Mouse (Mus musculus) liver, embryonic 15.5 days (tissue): ENCODE data around the gene Tnrc6b. TPM values are rescaled to one million over a fixed set of nuclear protein-coding genes. Genes with fewer than 3 reads are reported as not detected.

Experiments used
- ATAC-seq: fragments of 200-750 bp; cut with Nextera tagmentation; 2 replicates; pipeline ENCODE4 v1.8.0; 2017; ENCODE audit warnings: moderate number of reproducible peaks, mild to moderate bottlenecking, moderate library complexity; ENCODE audit not compliant: insufficient read depth
- H3K27ac ChIP-seq: fragments of 300-500 bp; sonication (generic); replicated peaks from 2 replicates; pipeline ENCODE4 v1.5.1; 2015; ENCODE audit warnings: mild to moderate bottlenecking, inconsistent platforms
- H3K27me3 ChIP-seq: fragments of 300-500 bp; sonication (generic); 2 replicates; pipeline ENCODE4 v1.6.1; 2015; ENCODE audit warnings: mild to moderate bottlenecking, inconsistent platforms
- H3K36me3 ChIP-seq: fragments of 300-500 bp; sonication (generic); replicated peaks from 2 replicates; pipeline ENCODE4 v1.6.1; 2015; ENCODE audit warnings: moderate library complexity, mild to moderate bottlenecking, inconsistent platforms
- H3K4me1 ChIP-seq: fragments of 300-500 bp; sonication (generic); replicated peaks from 2 replicates; pipeline ENCODE4 v1.6.1; 2015; ENCODE audit warnings: inconsistent platforms
- H3K4me2 ChIP-seq: fragments of 300-500 bp; sonication (generic); 2 replicates; pipeline ENCODE4 v1.6.1; 2015; ENCODE audit warnings: moderate library complexity, mild to moderate bottlenecking, inconsistent platforms
- H3K4me3 ChIP-seq: fragments of 300-500 bp; sonication (generic); replicated peaks from 2 replicates; pipeline ENCODE4 v1.5.1; 2015; ENCODE audit warnings: mild to moderate bottlenecking, inconsistent platforms
- H3K9ac ChIP-seq: fragments of 300-500 bp; sonication (generic); 2 replicates; pipeline ENCODE4 v1.6.1; 2015; ENCODE audit warnings: moderate library complexity, mild to moderate bottlenecking, inconsistent platforms
- H3K9me3 ChIP-seq: fragments of 300-500 bp; sonication (generic); replicated peaks from 2 replicates; pipeline ENCODE4 v1.6.1; 2016; ENCODE audit warnings: inconsistent platforms
- WGBS: fragments of 180-500 bp; shearing (Covaris S2); methylation state at CpG from one replicate; pipeline ENCODE4 v1.1.7; 2015; ENCODE audit warnings: mixed read lengths; ENCODE audit not compliant: insufficient replicate concordance; 5-methylcytosine and 5-hydroxymethylcytosine counted together
- polyA plus RNA-seq: library from polyadenylated mRNA; unstranded; fragments of >200 nt; fragmentation: Nextera tagmentation; extraction: Ambion mirVana; gene quantifications from 2 replicates; pipeline ENCODE4 v1.2.1, GENCODE M21; 2015

Gene Tnrc6b
- polyA plus RNA-seq: 18.3 and 20.8 TPM in 2 replicates

DNA sequence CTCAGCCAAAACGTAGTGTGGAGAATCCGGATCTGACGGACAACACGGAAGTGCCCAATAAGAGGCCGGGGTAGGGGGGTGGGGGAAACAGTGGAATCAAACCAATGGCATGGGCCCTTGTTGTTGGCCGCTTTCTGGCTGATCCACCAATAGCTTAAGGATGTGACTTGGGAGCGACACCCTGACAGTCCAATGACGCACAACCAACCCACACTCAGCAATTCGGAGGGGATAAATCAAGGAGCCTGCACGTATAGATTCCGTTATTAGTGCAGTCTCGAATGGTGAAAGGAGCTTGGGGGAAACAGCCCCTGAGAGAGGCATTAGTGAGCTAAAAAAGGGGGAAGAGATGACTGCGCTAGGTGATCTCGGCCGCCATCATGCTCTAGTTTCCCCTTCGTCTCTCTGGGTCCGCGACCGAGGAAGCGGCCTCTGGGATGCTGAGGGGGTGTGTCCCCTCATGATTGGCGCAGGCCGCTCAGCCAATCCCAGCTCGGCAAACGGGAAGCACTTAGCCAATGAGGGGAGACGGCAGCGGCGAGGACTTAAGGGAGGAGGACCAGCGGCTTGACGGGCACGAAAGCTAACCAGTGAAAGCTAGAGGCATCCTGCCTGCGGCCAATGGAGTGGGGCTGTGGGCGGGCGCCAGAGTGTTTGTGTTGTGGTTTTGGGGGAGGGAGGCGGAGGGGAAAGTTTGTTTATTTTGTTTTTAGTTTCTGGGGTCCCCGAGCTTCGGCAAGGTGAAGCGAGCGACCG is at the start of gene Tnrc6b:
Gene Tnrc6b (plus strand): TSS at position 706 of the 756 bp plus-strand sequence.
- Histone ChIP-seq H3K4me2 (peak within 1 kb of the TSS; percentile 94), H3K9ac (peak within 1 kb of the TSS; percentile 89), H3K4me3 (peak within 1 kb of the TSS; percentile 98), H3K36me3 (no peaks in the 10 kb centered on the region), H3K27ac (peak within 1 kb of the TSS; percentile 91), H3K4me1 (peaks cover 39% of the 10 kb centered on the region), H3K27me3 (no peaks in the 10 kb centered on the region), H3K9me3 (no peaks in the 10 kb centered on the region)
- under 1% methylated on average over 39 of the region's 39 CpGs for WGBS
- ATAC-seq: peak; percentile 96

DNA sequence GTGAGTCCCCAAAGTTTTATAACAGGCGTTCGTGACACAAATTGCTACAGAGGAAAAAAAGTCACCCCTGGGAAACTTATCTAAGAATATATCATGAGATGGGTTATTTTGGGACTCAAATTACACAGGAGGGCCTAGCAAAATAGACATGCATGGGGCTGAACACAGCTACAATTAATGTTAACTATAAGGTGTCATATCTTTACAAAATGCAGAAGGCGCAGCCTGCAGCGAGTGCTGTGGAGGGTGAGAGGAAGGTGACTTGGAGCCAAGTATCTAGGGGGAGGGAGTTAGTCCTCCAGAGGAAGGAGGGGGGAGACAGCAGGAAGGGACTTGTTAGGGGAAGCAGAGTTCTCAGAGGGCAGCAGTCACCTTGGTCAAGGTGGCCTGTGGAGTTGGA is 46.7 kb upstream of the Tnrc6b start:
- no peak for ATAC-seq
- Histone ChIP-seq H3K9me3 (no peaks in the 10 kb centered on the region), H3K36me3 (no peaks in the 10 kb centered on the region), H3K27me3 (peaks cover 26% of the 10 kb centered on the region), H3K4me2 (no peak overlapping the region), H3K4me1 (no peaks in the 10 kb centered on the region), H3K9ac (no peak overlapping the region), H3K27ac (no peak overlapping the region), H3K4me3 (no peak overlapping the region)
- WGBS: 66% methylated on average over 4 of the region's 4 CpGs

DNA sequence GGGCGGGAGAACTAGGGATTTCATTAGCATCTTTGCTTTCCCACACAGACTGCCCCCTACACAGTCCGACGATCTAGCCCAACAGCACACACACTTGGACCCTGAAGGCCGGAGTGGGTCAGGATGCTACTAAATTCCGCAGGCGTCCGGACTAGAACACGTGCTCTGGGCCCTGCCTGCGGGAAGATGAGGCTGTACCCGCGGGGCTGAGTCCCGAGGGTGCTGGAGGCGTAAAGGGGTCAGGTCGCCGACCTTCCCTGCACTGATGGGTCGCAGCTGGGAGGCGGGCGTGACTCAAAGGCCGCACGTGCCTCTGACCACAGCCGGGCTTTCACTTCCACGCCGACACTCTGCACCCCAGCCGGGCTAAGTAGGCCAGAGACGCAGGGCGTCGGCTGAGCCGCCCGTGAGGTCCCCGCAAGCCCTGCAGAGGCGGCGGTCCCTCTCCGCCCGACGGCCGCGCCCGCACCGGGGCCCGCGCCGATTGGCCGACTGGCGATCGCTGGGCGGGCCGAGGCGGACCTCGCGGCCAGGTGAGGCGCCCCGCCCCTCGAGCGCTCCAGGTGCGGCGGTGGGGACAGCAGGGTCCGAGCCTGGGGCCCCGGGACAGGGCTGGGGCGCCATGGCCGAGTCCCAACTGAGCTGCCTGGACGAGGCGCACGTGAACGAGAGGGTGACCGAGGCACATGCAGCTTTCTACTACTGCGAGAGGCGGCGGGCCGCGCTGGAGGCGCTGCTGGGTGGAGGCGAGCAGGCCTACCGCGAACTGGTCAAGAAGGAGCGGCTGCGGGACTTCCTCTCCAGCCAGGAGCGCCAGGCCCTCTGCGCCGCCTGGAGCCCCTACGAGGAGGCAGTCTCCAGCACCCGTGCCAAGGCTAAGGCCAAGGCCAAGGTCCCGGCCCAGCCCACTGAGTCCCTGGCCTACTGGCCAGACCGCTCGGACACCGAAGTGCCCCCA is 39.5 kb upstream of the Tnrc6b start, which contains the start of gene Fam83f:
Gene Fam83f (plus strand): TSS at position 553 of the 958 bp plus-strand sequence.
- WGBS: 9% methylated on average over 85 of the region's 85 CpGs
- Histone ChIP-seq H3K36me3 (no peaks in the 10 kb centered on the region), H3K9ac (no peak within 1 kb of the TSS; the same call in 1 of the 2 replicates), H3K27me3 (peaks cover 64% of the 10 kb centered on the region), H3K4me3 (peak within 1 kb of the TSS; percentile 46), H3K4me2 (peak within 1 kb of the TSS; percentile 65), H3K27ac (no peak within 1 kb of the TSS), H3K9me3 (no peaks in the 10 kb centered on the region), H3K4me1 (peaks cover 23% of the 10 kb centered on the region)
- peak; percentile 42 for ATAC-seq

DNA sequence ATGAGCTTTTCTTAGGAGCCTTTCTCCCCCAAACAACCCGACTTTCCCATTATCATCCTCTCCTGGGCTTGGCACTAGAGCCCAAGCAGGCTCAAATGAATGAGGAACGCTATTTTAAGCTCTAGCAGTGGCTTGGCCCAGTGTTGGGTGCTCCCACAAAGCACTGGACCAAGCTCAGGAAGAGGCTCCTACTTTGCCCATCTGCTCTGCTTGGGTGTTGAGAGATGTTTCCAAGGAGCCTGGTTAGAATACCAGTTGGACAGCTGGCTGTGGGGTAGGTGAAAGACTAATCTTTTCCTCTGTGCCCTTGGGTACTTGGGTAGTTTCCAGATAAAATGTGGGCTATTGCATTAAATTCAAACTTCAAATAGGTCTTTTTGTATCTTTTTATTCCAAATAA is 38.3 kb upstream of the Tnrc6b start:
- no peak for ATAC-seq
- peaks cover 23% of the 10 kb centered on the region for H3K4me1 ChIP-seq
- peak overlapping the region; percentile 65; the same call in 1 of the 2 replicates for H3K4me2 ChIP-seq
- H3K27ac ChIP-seq: no peak overlapping the region
- 33% methylated on average over 2 of the region's 2 CpGs for WGBS
- no peak overlapping the region for H3K4me3 ChIP-seq
- H3K9ac ChIP-seq: no peak overlapping the region
- H3K9me3 ChIP-seq: no peaks in the 10 kb centered on the region
- H3K27me3 ChIP-seq: peaks cover 64% of the 10 kb centered on the region
- H3K36me3 ChIP-seq: no peaks in the 10 kb centered on the region

DNA sequence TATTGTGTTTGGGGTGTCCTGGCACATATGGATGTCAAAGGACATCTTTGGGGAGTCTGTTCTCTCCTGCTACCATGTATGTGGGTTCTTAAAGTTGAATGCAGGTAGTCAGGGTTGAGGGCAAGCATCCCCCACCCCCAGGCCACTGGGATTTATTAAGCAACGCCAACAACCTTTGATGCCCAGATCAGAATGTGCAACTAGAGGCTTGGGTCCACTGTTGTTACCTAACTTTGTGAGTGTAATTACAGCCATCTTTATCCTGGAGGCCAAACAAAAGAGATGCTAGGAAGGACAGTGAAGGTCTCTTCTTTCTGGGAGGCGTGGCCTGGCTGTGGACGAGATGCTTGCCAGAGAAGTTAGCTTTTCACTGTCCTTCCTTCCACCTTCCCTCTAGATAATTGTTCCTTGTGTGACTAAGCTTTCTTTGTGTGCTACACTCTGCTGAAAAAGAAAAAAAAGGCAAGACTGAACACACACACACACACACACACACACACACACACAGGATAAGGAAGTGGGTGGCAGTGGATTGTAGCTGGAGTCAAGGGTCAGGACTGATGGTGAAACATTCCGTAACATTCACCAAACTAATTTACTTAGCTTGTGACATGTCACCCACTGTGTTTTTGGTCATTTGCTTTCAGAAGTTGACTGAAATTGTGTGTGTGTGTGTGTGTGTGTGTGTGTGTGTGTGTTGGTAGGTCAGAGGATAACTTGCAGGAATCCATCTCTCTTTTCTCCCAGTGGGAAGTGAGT is 37.6 kb upstream of the Tnrc6b start:
- H3K4me2 ChIP-seq: no peak overlapping the region
- H3K27me3 ChIP-seq: peaks cover 69% of the 10 kb centered on the region
- peaks cover 23% of the 10 kb centered on the region for H3K4me1 ChIP-seq
- ATAC-seq: no peak
- H3K27ac ChIP-seq: 0 out of 2 replicates have a peak overlapping the region, but pooled peaks have one; percentile 57
- 43% methylated on average over 4 of the region's 4 CpGs for WGBS
- H3K9me3 ChIP-seq: no peaks in the 10 kb centered on the region
- no peak overlapping the region for H3K4me3 ChIP-seq
- H3K9ac ChIP-seq: no peak overlapping the region
- no peaks in the 10 kb centered on the region for H3K36me3 ChIP-seq

DNA sequence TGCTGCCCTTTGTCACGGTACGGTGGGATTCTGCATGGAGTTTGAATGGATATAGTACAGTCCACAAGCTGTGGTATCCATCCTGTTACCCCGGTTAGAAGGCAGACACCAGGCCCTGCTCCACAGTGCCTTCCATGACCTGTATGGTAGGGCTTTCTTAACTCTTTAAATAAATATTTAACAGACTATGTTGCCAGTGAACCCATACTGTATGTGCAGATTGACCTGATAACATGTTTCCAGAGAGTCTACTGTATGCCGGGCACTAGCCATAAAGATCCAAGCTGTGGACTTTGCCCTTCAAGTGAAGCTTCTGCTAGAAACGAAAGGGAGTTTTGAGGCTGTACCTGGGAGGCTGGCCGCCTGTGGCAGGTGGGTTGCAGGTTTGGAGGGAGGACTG is 36.4 kb upstream of the Tnrc6b start:
- no peaks in the 10 kb centered on the region for H3K36me3 ChIP-seq
- ATAC-seq: peak; percentile 41

DNA sequence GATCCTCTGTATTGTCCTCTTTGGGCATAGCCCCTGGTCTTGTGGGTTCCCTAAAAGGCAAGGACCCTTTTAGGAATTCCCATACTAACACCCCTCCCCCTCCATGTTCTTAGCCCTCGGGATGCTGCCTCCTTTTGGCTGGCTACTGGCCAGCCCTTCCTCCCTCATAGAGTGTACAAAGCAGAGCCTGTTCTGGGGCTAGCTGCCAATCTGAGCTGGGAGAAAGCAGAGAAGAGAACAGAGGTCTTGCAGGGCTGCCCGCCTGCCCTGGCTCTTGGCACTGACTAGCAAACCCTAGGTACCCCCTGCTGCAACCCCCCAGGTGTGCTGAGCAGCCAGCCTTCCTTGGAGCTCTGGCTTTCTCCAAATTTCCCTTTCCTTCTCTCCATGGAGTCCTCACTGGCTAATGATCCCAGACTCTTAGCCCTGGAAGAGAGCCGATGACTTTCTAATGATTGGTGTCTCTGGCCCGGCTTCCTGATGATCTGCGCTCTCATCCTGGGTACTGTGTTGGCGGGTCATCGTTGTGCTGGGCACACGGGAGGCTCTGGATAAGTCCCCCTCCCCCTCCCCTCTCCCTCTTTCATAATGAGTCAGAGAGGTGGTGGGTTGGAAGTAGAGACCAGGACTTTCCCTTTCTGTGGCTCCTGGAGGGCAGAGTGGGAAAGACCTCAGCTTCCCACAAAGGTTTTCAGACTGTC is 31.4 kb upstream of the Tnrc6b start:
- H3K9me3 ChIP-seq: no peaks in the 10 kb centered on the region
- peaks cover 32% of the 10 kb centered on the region for H3K4me1 ChIP-seq
- no peak overlapping the region for H3K9ac ChIP-seq

More for the DNA sequence above, 36.4 kb upstream of the Tnrc6b start:
- Histone ChIP-seq H3K27ac (peak overlapping the region; percentile 57), H3K9me3 (no peaks in the 10 kb centered on the region), H3K4me1 (peaks cover 27% of the 10 kb centered on the region), H3K4me3 (no peak overlapping the region), H3K27me3 (peaks cover 64% of the 10 kb centered on the region), H3K9ac (no peak overlapping the region), H3K4me2 (0 out of 2 replicates have a peak overlapping the region, but pooled peaks have one; percentile 14)
- 56% methylated on average over 6 of the region's 6 CpGs for WGBS

DNA sequence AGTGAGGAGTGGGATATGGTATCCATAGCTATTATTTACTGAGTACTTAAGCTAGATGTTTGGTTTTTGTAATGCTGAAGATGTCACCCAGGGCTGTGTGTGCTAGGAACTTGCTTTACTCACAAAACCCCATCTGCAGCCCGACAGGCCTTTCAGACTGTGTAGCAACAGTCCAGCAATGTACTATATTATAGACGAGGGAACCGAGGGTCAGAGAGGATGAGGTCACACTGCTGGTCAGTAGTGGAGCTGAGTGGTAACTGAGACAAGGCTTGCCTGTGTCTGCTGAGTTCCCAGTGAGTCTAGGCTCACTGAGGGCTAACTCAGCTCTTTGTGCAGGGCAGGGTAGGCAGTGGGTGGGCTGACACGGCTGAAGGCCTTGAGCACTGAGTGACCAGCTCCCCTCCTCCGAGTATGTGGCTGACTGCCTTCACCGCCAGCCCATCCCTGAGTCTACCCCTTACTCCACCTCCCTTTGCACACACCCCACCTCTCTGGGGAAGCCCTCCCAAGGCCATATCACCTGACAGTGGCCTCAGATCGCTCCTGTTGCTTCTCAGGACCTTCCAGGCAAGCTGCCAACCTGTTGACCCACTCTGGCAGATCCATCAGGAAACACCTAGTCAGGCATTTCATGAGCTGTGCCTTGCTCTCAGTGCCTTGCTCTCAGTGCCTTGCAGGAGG is 30.6 kb upstream of the Tnrc6b start:
- ATAC-seq: peak; percentile 39
- Histone ChIP-seq H3K9ac (no peak overlapping the region), H3K36me3 (no peaks in the 10 kb centered on the region), H3K4me3 (no peak overlapping the region), H3K4me1 (peaks cover 35% of the 10 kb centered on the region), H3K27ac (peak overlapping the region; percentile 45; the same call in 1 of the 2 replicates), H3K27me3 (peaks cover 13% of the 10 kb centered on the region), H3K4me2 (no peak overlapping the region), H3K9me3 (no peaks in the 10 kb centered on the region)
- WGBS: 56% methylated on average over 7 of the region's 7 CpGs

More for the DNA sequence above, 31.4 kb upstream of the Tnrc6b start:
- ATAC-seq: no peak
- no peaks in the 10 kb centered on the region for H3K36me3 ChIP-seq
- H3K27ac ChIP-seq: peak overlapping the region; percentile 45; the same call in 1 of the 2 replicates
- WGBS: 51% methylated on average over 8 of the region's 8 CpGs
- H3K4me2 ChIP-seq: no peak overlapping the region
- H3K4me3 ChIP-seq: no peak overlapping the region
- H3K27me3 ChIP-seq: peaks cover 16% of the 10 kb centered on the region

DNA sequence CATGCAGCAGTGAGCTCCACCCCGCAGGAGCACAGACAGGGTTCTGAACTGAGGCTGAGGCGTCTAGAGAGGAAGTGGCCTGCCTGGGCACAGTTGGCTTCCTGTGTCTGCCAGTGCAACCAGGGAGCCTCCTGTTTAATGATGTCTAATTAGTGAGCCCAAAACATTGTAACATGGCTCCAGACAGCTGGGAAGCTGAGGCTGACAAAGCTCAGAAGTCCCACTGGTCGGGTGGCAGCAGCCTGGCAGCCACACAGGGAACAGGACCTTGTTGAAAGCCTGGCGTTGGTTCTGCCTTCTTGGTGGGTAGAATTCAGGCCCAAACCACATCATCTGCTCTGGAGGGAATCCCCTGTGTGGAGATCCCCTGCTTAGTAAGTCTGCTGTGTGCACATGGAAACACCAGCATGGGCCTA is 29.6 kb upstream of the Tnrc6b start:
- Histone ChIP-seq H3K27ac (peak overlapping the region; percentile 56), H3K4me2 (no peak overlapping the region), H3K9me3 (no peaks in the 10 kb centered on the region), H3K4me3 (no peak overlapping the region), H3K27me3 (peaks cover 22% of the 10 kb centered on the region), H3K9ac (no peak overlapping the region), H3K4me1 (peaks cover 35% of the 10 kb centered on the region), H3K36me3 (no peaks in the 10 kb centered on the region)
- ATAC-seq: no peak
- WGBS: 42% methylated on average over 4 of the region's 4 CpGs
